Mouse (Mus musculus): ENCODE measurements around the gene Shf.

DNA sequence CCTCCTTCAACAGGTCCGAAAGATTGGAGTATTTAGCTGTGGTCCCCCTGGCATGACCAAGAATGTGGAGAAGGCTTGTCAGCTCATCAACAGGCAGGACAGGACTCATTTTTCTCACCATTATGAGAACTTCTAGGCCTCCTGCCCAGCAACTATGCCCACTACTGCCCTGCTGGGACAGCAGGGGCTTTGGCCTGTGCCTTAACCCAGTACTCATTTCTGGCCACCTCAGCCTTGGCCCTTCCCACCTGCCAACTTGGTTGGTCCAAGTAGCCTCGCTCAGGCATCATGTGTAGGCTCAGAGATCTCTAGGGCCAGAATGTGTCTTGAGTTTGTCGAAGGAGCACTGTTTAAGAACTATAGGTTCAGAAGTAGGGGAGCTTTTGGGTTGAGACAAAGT is 21.7 kb downstream of the Shf start:
- TF ChIP-seq POLR2A (IDR thresholded peaks at IDR 0.05; ENCODE audit: low read depth, low read length), result no peak
- no peak for TF ChIP-seq CTCF (conservative IDR thresholded peaks at IDR 0.05; ENCODE audit: insufficient read depth, insufficient read length, low read depth, low read length)
